Mouse (Mus musculus) spleen, adult 2 months (tissue): Measurements from ENCODE around the gene Gm21985.

Experiments used
- CTCF ChIP-seq: fragments of 200-500 bp; IDR thresholded peaks from 2 replicates; pipeline ENCODE4 v1.5.1; 2011; ENCODE audit warnings: mild to moderate bottlenecking, inconsistent platforms; ENCODE audit not compliant: insufficient read depth, insufficient read length, insufficient replicate concordance; ENCODE audit errors: extremely low read depth
- POLR2A ChIP-seq: fragments of 200-500 bp; IDR thresholded peaks from 2 replicates; pipeline ENCODE4 v1.6.1; 2011; ENCODE audit warnings: low read depth, low read length, inconsistent platforms

DNA sequence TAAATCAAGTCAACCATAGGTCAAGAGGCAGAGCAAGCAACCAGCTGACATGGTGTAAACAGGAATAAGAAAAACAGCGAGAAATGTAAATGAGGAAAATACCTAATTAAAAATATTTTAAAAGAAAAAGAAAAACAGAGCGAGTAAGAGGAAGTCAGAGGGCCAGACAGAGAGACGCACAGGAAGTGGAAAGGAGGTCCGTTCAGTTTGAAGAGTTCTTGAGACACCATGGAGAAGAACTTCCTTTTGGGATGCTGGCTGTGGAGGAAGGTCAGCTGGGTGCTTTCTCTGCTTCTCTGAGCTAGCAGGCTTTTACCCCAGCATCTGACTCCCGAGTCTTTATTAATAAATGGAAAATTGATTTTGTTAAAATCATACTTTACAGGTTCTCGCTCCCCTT is 48.5 kb upstream of the Gm21985 start:
- no peak for TF ChIP-seq CTCF
- TF ChIP-seq POLR2A, result no peak
